Mouse (Mus musculus) left cerebral cortex, adult 2 months (tissue): ENCODE results near the gene Mgp. TPM values are rescaled to one million over a fixed set of nuclear protein-coding genes. Genes with fewer than 3 reads are reported as not detected.
"Not testable (repeated sequence)": the region's sequence is repeated elsewhere in the genome, so short reads cannot be mapped to it uniquely, and the experiment has no call there.

Experiments used
- DNase-seq, 2 experiments: peaks; one replicate each; pipeline ENCODE4 v3.0.0; 2021 to 2022; ENCODE audit warnings: low spot score in 2 of 2, mixed read lengths in 1 of 2; ENCODE audit errors: extremely low spot score in 1 of 2
- H3K27ac ChIP-seq: fragments of 200-600 bp; 2 replicates; pipeline ENCODE4 v1.8.1; 2022
- H3K4me3 ChIP-seq: fragments of 200-600 bp; 2 replicates; pipeline ENCODE4 v1.8.1; 2022
- CTCF ChIP-seq: fragments of 200-600 bp; IDR thresholded peaks from 2 replicates; pipeline ENCODE4 v1.8.1; 2022; ENCODE audit warnings: antibody characterized with exemption, mild to moderate bottlenecking, moderate library complexity
- intact Hi-C: fragments of 180-260 bp; cut with DNase I; formaldehyde crosslinking; loops from one replicate; pipeline ENCODE4 v1.15.1; 2025
- total RNA-seq, 2 experiments: library from RNA; stranded (reverse); gene quantifications; 2 replicates each; pipeline ENCODE4 v1.2.3; 2021

Gene Mgp
- total RNA-seq, 2 experiments from 2014 or later: 32.9 to 47.1 TPM

GRCm38 (mm10) chr6:136894532-136895339 lies 19.1 kb upstream of the Mgp start:
- intact Hi-C loops: no loop called here
- DNase-seq: no peak
- Histone ChIP-seq H3K4me3 (no peak overlapping the region), H3K27ac (peak overlapping the region; percentile 40; the same call in 1 of the 2 replicates)
- no peak for TF ChIP-seq CTCF

GRCm38 (mm10) chr6:136892002-136892401 lies 16.4 kb upstream of the Mgp start:
- Histone ChIP-seq H3K4me3 (no peak overlapping the region), H3K27ac (no peak overlapping the region)
- intact Hi-C loops: no loop called here
- DNase-seq: no peak
- no peak for TF ChIP-seq CTCF

GRCm38 (mm10) chr6:136889554-136889953 lies 13.9 kb upstream of the Mgp start:
- Histone ChIP-seq H3K4me3 (no peak overlapping the region), H3K27ac (no peak overlapping the region)
- no peak for DNase-seq
- no peak for TF ChIP-seq CTCF
- intact Hi-C loops: no loop called here

GRCm38 (mm10) chr6:136889067-136889466 lies 13.4 kb upstream of the Mgp start:
- H3K27ac ChIP-seq: no peak overlapping the region
- intact Hi-C loops: no loop called here
- H3K4me3 ChIP-seq: no peak overlapping the region
- DNase-seq: no peak
- no peak for TF ChIP-seq CTCF

- Histone ChIP-seq H3K4me3 (no peak overlapping the region), H3K27ac (no peak overlapping the region)
- no peak for TF ChIP-seq CTCF
- intact Hi-C loops: no loop called here
- no peak for DNase-seq
These were observed 12.2 kb upstream of the Mgp start for GRCm38 (mm10) chr6:136887854-136888253.

- intact Hi-C loops, H3K4me3 ChIP-seq, H3K27ac ChIP-seq, DNase-seq: not testable (repeated sequence)
These were observed 9.1 kb upstream of the Mgp start for GRCm38 (mm10) chr6:136884766-136885165.

- TF ChIP-seq CTCF: no peak
- DNase-seq: no peak
- no peak overlapping the region for H3K4me3 ChIP-seq
- intact Hi-C loops: no loop called here
- no peak overlapping the region for H3K27ac ChIP-seq
These were observed 8.3 kb upstream of the Mgp start for GRCm38 (mm10) chr6:136883961-136884360.

GRCm38 (mm10) chr6:136883431-136883915 lies 7.8 kb upstream of the Mgp start:
- H3K27ac ChIP-seq: no peak overlapping the region
- no peak overlapping the region for H3K4me3 ChIP-seq
- no peak for DNase-seq
- intact Hi-C loops: no loop called here
- no peak for TF ChIP-seq CTCF

GRCm38 (mm10) chr6:136881678-136882077 lies 6.1 kb upstream of the Mgp start:
- intact Hi-C loops: no loop called here
- Histone ChIP-seq H3K4me3 (no peak overlapping the region), H3K27ac (no peak overlapping the region)
- DNase-seq: no peak
- no peak for TF ChIP-seq CTCF

- 0 out of 2 replicates have a peak overlapping the region, but pooled peaks have one; percentile 3 for H3K4me3 ChIP-seq
- peak in 1 of 2 experiments; percentile 26 for DNase-seq
- no peak for TF ChIP-seq CTCF
- intact Hi-C loops: no loop called here
- no peak overlapping the region for H3K27ac ChIP-seq
These were observed 1.0 kb downstream of the Mgp start for GRCm38 (mm10) chr6:136874599-136874998.

GRCm38 (mm10) chr6:136868921-136869320 lies 6.7 kb downstream of the Mgp start:
- DNase-seq: no peak
- Histone ChIP-seq H3K4me3 (no peak overlapping the region), H3K27ac (no peak overlapping the region)
- intact Hi-C loops: no loop called here
- no peak for TF ChIP-seq CTCF

- intact Hi-C loops: no loop called here
- no peak for DNase-seq
- no peak overlapping the region for H3K27ac ChIP-seq
- no peak for TF ChIP-seq CTCF
- H3K4me3 ChIP-seq: no peak overlapping the region
These were observed 9.5 kb downstream of the Mgp start for GRCm38 (mm10) chr6:136866150-136866549.

GRCm38 (mm10) chr6:136865360-136865759 lies 10.3 kb downstream of the Mgp start:
- no peak for TF ChIP-seq CTCF
- intact Hi-C loops: no loop called here
- no peak overlapping the region for H3K27ac ChIP-seq
- DNase-seq: no peak
- no peak overlapping the region for H3K4me3 ChIP-seq
